Mouse (Mus musculus) limb, embryonic 11.5 days (tissue): Measurements from ENCODE around the gene Ptpn13. TPM values are rescaled to one million over a fixed set of nuclear protein-coding genes. Genes with fewer than 3 reads are reported as not detected.

Experiments
- ATAC-seq: fragments of 200-750 bp; cut with Nextera tagmentation; 2 replicates; pipeline ENCODE4 v1.8.0; 2017; ENCODE audit warnings: low read depth; ENCODE audit not compliant: insufficient number of reproducible peaks, low FRiP score, low TSS enrichment
- DNase-seq: peaks from one replicate; pipeline ENCODE4 v3.0.0-alpha.2; 2015; ENCODE audit warnings: low spot score
- H3K27ac ChIP-seq: fragments of 300-500 bp; sonication (generic); replicated peaks from 2 replicates; pipeline ENCODE4 v1.5.1; 2014; ENCODE audit warnings: low read depth, mild to moderate bottlenecking, low read length
- H3K27me3 ChIP-seq: fragments of 300-500 bp; sonication (generic); 2 replicates; pipeline ENCODE4 v1.6.1; 2014; ENCODE audit warnings: mild to moderate bottlenecking, low read length, mixed read lengths; ENCODE audit not compliant: control insufficient read depth, insufficient read depth
- H3K36me3 ChIP-seq: fragments of 300-500 bp; sonication (generic); 2 replicates; pipeline ENCODE4 v1.6.1; 2014; ENCODE audit warnings: mild to moderate bottlenecking, low read length, moderate library complexity, mixed read lengths; ENCODE audit not compliant: control insufficient read depth, insufficient read depth
- H3K4me1 ChIP-seq: fragments of 300-500 bp; sonication (generic); 2 replicates; pipeline ENCODE4 v1.6.1; 2014; ENCODE audit warnings: low read length, mixed read lengths; ENCODE audit not compliant: control insufficient read depth, insufficient read depth
- H3K4me2 ChIP-seq: fragments of 300-500 bp; sonication (generic); 2 replicates; pipeline ENCODE4 v1.6.1; 2014; ENCODE audit warnings: low read depth, mild to moderate bottlenecking, moderate library complexity; ENCODE audit not compliant: severe bottlenecking
- H3K4me3 ChIP-seq: fragments of 300-500 bp; sonication (generic); 2 replicates; pipeline ENCODE4 v1.5.1; 2014; ENCODE audit warnings: low read depth, low read length
- H3K9ac ChIP-seq: fragments of 300-500 bp; sonication (generic); 2 replicates; pipeline ENCODE4 v1.6.1; 2014; ENCODE audit warnings: mild to moderate bottlenecking, low read length
- H3K9me3 ChIP-seq: fragments of 300-500 bp; sonication (generic); 2 replicates; pipeline ENCODE4 v1.6.1; 2016; ENCODE audit warnings: low read length; ENCODE audit not compliant: control insufficient read depth
- WGBS: fragments of 180-500 bp; shearing (Covaris S2); extraction: QIAGEN DNeasy Blood & Tissue Kit; methylation state at CpG from one replicate; pipeline ENCODE4 v1.1.7; 2014; 5-methylcytosine and 5-hydroxymethylcytosine counted together
- polyA plus RNA-seq: library from polyadenylated mRNA; unstranded; fragments of >200 nt; fragmentation: Nextera tagmentation; extraction: Ambion mirVana; gene quantifications from 2 replicates; pipeline ENCODE4 v1.2.1, GENCODE M21; 2014

The Ptpn13 gene
- polyA plus RNA-seq, 1 experiment from 2014 or later: 9.2 TPM

DNA sequence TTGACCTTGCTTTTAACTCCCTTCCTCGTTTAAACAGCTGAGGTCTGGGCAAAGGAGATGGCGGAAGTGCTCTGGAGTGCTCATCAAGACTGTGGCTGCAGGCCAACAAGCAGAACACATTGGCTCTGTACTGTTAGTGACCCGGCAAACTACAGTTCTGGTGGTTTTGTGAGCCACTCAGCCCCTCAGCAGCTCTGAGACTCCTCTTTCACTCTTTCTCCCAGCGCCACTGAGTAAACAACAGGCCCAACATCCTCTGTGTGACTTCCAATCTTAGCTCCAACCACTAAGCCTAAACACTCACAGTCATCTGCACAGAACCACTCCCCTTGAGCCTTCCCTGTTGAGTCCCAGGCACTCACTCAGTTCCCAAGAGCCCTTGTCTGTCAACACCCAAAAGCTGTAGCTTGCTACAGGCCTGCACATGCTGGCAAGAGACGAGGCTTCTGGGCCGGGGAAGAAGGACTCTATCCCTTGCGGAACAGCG lies 37.4 kb upstream of the Ptpn13 start:
- 60% methylated on average over 8 of the region's 8 CpGs for WGBS

DNA sequence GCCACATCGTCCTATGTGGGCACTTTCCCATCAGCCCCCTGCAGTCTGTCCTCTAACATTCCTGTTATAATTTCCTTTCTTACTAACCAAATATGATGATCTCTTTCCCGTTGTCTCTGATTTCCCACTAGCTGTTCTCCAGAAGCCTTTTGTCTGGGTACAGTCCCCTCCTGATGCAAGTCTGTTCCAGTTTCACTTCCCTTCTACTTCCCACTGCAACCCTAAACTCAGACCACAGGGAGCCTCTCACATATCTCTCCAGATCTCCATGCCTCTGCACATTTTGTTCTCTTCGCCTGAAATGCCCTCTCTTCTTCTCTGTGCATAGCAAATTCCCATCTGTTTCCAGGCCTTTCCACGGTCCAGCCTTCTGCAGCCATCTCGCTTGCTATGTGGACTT lies 35.6 kb upstream of the Ptpn13 start:
- H3K27me3 ChIP-seq: no peaks in the 10 kb centered on the region

More for the DNA sequence above, 37.4 kb upstream of the Ptpn13 start:
- Histone ChIP-seq H3K27me3 (no peaks in the 10 kb centered on the region), H3K9ac (no peak overlapping the region), H3K4me2 (no peak overlapping the region), H3K4me1 (no peaks in the 10 kb centered on the region), H3K4me3 (no peak overlapping the region), H3K9me3 (no peaks in the 10 kb centered on the region), H3K36me3 (no peaks in the 10 kb centered on the region; the same call in 1 of the 2 replicates), H3K27ac (no peak overlapping the region)
- DNase-seq (no peak), ATAC-seq (no peak)

DNA sequence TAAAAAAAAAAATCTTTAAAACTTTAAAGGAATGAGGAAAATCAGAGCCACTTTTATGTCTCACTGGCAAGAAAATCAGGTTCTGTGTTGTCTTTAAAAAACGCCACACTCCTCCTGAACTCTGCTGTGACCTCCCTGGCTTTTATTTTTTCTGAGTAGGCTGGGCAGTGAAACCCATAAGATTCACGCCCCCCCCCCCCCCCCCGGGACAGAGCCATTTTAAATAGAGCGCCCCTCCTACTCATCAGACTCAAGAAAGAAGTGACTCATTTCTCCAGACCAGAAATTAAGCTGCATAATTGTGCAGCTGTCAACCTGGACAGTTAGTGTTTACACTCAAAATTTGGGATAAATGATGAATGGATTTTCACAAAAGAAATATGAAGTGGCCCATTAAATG lies 31.8 kb upstream of the Ptpn13 start:
- DNase-seq: no peak
- no peak for ATAC-seq
- Histone ChIP-seq H3K4me1 (no peaks in the 10 kb centered on the region), H3K4me2 (no peak overlapping the region), H3K27me3 (no peaks in the 10 kb centered on the region), H3K27ac (no peak overlapping the region), H3K9me3 (no peaks in the 10 kb centered on the region), H3K36me3 (no peaks in the 10 kb centered on the region), H3K9ac (no peak overlapping the region), H3K4me3 (no peak overlapping the region)
- WGBS: 20% methylated on average over 4 of the region's 4 CpGs

More for the DNA sequence above, 35.6 kb upstream of the Ptpn13 start:
- ATAC-seq: no peak
- Histone ChIP-seq H3K27ac (no peak overlapping the region), H3K4me3 (no peak overlapping the region), H3K4me1 (no peaks in the 10 kb centered on the region), H3K9ac (no peak overlapping the region), H3K9me3 (no peaks in the 10 kb centered on the region), H3K4me2 (no peak overlapping the region), H3K36me3 (no peaks in the 10 kb centered on the region; the same call in 1 of the 2 replicates)
- WGBS: 83% methylated on average over 5 of the region's 5 CpGs
- no peak for DNase-seq

DNA sequence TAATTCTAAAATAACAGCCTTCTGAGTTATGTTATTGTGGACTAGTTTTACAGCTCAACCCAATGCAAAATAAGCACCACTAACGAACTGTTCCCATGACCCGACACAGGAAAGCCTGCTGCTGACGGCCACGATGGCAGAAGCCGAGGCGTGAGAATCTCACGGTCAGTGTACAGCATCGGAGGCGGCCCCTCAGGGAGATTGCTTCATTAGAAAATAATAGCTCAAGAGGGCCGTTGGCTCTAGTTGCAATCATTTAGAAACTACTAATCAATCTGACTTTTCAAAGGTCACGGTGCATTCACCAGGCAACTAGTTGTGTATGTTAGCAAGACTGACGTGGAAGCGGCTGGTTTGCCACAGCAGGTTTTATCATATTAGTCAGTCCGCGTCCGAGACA lies 31.2 kb upstream of the Ptpn13 start:
- WGBS: 51% methylated on average over 16 of the region's 16 CpGs
- no peak overlapping the region for H3K9ac ChIP-seq
- no peak overlapping the region for H3K4me3 ChIP-seq
- no peaks in the 10 kb centered on the region for H3K27me3 ChIP-seq
- no peaks in the 10 kb centered on the region for H3K4me1 ChIP-seq
- no peaks in the 10 kb centered on the region for H3K9me3 ChIP-seq
- H3K4me2 ChIP-seq: no peak overlapping the region
- ATAC-seq: no peak
- no peak for DNase-seq
- H3K27ac ChIP-seq: no peak overlapping the region
- H3K36me3 ChIP-seq: no peaks in the 10 kb centered on the region

DNA sequence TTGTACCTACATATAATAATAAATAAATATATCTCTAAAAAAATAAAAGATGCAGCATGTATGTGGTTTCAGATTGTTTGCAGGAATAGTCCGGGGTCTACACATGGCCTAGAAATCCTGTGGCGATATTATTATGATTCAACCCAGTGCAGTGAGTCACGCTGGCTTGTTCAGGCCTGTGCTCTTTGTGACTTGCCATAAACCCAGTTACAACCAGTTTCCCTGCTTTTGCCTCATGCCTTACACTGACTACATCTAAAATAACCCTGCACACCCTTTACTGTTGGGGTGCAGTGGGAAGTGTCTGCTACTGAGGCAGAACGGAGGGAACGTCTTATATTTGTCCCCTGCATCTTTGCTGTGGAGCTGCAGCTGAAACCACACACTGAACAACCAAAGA lies 29.3 kb upstream of the Ptpn13 start:
- ATAC-seq (no peak), DNase-seq (no peak)
- Histone ChIP-seq H3K36me3 (no peaks in the 10 kb centered on the region), H3K4me1 (no peaks in the 10 kb centered on the region), H3K4me3 (no peak overlapping the region), H3K9ac (no peak overlapping the region), H3K27ac (no peak overlapping the region), H3K9me3 (no peaks in the 10 kb centered on the region), H3K27me3 (no peaks in the 10 kb centered on the region), H3K4me2 (no peak overlapping the region)
- 96% methylated on average over 5 of the region's 5 CpGs for WGBS

DNA sequence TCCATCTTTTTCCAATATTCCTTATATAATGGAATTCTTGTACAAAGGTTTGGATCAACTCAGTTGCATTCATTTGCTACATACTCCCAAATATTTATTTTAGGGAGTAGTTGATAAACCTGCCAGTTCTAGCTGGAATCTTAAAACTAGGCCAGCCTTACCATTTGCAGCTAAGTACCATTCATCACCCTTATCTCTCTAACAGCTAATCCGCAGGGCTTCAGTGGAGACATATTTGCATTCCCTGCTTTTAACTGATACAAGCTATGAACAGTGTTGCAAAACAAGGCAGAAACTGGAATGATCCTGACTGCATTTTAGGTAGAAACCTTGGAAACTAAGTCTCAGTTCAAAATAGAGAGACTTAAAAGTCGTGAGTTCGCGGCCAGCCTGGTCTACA lies 27.6 kb upstream of the Ptpn13 start:
- H3K4me2 ChIP-seq: no peak overlapping the region
- no peak overlapping the region for H3K9ac ChIP-seq
- H3K27me3 ChIP-seq: no peaks in the 10 kb centered on the region
- WGBS: 77% methylated on average over 4 of the region's 4 CpGs
- no peaks in the 10 kb centered on the region for H3K9me3 ChIP-seq
- DNase-seq (no peak), ATAC-seq (no peak)
- H3K4me3 ChIP-seq: no peak overlapping the region
- H3K4me1 ChIP-seq: no peaks in the 10 kb centered on the region
- no peak overlapping the region for H3K27ac ChIP-seq
- H3K36me3 ChIP-seq: no peaks in the 10 kb centered on the region

DNA sequence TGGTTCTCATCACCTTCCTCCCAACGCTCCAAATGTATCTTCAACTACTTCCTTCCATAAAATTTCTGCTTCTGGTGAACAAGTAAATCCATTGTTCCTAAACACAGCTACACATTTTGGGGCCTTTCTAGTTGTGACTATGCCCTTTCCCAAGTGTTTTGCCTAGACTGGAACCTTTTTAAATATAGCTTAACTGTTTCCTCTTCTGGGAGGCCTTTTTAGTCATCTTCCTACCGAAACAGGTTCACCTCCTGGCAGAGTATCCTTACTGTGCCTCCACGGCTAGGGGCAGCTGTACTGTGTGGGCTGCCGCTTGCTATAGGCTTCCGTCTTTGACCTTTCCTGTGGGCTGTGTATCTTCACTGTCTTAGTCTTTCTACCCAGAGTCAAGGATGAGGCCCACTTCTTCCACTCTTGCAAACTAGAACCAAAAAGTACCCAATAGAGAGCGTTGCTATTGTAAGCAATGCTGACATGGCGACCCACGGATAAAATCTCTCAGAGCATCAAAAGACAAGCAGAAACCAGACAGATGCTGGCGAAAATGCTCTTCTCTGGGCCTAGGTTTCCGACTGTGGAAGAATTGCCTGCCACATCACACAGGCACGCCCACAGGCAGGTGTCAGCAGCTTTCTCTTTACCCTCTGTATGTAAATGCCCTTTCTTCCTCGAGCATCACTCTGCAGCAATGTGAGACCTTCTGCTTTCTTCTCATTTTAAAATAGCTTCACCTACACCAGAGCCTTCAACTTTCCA lies 20.6 kb upstream of the Ptpn13 start:
- DNase-seq: no peak
- Histone ChIP-seq H3K36me3 (no peaks in the 10 kb centered on the region), H3K4me2 (no peak overlapping the region), H3K9ac (no peak overlapping the region), H3K4me3 (no peak overlapping the region), H3K27me3 (no peaks in the 10 kb centered on the region), H3K4me1 (no peaks in the 10 kb centered on the region), H3K9me3 (no peaks in the 10 kb centered on the region), H3K27ac (no peak overlapping the region)
- WGBS: 86% methylated on average over 12 of the region's 12 CpGs
- ATAC-seq: no peak

DNA sequence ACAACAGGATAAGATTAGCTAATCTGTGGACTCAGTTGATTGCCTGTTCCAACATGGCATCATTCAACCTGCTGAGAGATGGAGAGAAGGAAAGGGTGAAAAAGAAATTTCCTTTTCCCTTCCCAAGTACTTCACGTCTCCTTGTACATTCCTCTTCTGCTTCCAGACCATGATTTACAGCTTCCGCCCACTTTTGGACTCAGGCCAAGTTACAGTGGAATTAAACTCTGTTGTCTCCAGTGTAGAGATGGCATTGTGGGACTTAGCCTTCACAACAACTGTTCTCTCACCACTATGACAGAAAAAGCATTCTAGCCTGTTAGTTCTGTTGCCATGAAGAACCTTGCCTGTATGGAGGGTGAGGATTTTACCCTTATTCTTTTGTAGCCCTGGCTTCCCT lies 19.1 kb upstream of the Ptpn13 start:
- ATAC-seq: no peak
- Histone ChIP-seq H3K9ac (no peak overlapping the region), H3K36me3 (no peaks in the 10 kb centered on the region), H3K27me3 (no peaks in the 10 kb centered on the region), H3K9me3 (no peaks in the 10 kb centered on the region), H3K4me1 (no peaks in the 10 kb centered on the region), H3K4me2 (no peak overlapping the region), H3K27ac (no peak overlapping the region), H3K4me3 (no peak overlapping the region)
- DNase-seq: no peak
- 67% methylated on average over 2 of the region's 2 CpGs for WGBS
